Mouse (Mus musculus): Measurements from ENCODE around the gene Mcts2. TPM values are rescaled to one million over a fixed set of nuclear protein-coding genes. Genes with fewer than 3 reads are reported as not detected.

Gene Mcts2
- total RNA-seq, 2 experiments from 2014 or later, result 30.4 to 32.5 TPM

DNA sequence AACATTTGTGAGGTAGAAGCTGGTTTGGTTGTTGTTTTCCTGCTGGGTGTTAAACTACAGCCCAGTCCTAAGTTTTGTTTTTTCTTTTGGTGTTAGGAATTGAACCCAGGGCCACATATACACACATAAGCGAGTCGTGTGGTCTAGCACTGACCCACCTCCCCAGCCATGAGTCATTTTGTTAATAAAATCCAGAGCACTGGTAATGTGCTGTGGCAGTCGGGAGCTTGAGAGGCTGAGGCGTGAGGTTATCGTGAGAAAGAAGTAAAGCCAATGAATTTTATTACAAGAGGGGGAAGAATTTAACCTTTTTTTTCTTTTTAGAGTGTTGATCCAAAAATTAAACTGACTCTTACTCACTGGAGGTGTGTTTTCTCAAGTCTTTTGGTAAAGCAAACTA lies 3.7 kb upstream of the Mcts2 start:
- no peak for DNase-seq
- intact Hi-C loops (cut with DNase I), result no loop called here

DNA sequence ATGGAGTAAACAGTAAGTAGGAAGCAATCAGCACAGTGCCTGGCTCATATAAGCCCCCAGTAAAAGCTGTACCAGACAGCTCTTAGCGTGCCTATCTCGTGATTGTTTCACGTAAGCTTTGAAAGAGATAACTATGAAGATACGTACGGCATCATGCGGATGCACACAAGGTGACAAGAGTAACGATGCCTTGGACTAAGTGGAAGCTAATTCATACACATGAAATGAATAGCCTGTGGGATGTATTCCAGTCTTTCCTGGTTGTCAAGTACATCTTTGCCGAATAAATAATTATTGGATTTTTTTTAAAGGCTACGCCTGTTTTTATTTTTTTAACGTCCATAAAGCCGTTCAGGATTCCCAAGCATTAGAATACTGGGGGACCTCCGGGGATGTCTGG lies 436 bp upstream of the Mcts2 start:
- intact Hi-C loops (cut with DNase I), result no loop called here
- DNase-seq, result no peak

- intact Hi-C loops (cut with DNase I), result no loop called here
- no peak for DNase-seq
Observed at GRCm38 (mm10) chr2:152691564-152692217, 4.9 kb downstream of the Mcts2 start.

- DNase-seq, result peak; percentile 78
- intact Hi-C loops (cut with DNase I), result no loop called here
Observed at GRCm38 (mm10) chr2:152693233-152693632, 6.4 kb downstream of the Mcts2 start.

- no peak for DNase-seq
- intact Hi-C loops (cut with DNase I), result no loop called here
Observed at GRCm38 (mm10) chr2:152693735-152694134, 6.9 kb downstream of the Mcts2 start.

- no peak for DNase-seq
- intact Hi-C loops (cut with DNase I), result no loop called here
Observed at GRCm38 (mm10) chr2:152694708-152695107, 7.9 kb downstream of the Mcts2 start.

GRCm38 (mm10) chr2:152696016-152696415 lies 9.2 kb downstream of the Mcts2 start:
- intact Hi-C loops (cut with DNase I), result loop anchor here (2.0 kb wide), 1 partner anchor 135 kb away; the partner anchor contains the start of gene Bcl2l1
- DNase-seq, result no peak

DNA sequence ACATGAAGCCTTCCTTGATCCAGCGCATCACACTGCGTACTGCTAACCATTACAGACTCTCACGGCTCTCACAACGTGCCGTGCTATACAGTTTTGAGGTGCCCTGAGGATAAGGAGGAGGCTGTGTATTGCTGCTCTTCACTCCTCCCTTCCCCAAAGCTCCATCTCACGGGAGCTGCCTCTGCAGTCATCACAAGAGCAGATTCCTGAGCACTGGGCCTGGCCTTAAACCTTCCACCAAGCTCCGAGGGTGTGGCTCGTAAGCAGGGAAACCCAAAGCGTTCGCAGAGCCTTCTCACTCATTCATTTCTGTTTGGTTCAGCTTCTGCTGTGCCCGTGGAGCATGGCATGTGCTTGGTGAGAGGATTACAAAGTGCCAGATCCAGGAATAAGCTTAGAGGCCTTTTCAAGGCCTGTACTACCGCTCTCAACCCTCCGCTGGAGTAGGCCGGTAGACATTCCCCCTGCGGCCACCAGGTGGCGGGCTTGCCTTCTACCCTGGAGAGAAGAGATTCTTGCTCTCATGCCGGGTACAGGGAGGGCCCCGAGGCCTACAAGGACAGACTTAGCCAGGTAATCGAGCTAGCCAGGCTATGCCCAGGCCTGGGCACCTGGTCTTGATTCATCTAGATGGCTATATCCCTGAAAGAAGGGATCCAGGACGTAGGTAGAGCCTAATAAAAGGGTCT lies 9.8 kb downstream of the Mcts2 start:
- peak; percentile 94 for DNase-seq
- intact Hi-C loops (cut with DNase I), result loop anchor here (2.0 kb wide), 1 partner anchor 134 kb away; the partner anchor contains the start of gene Bcl2l1

DNA sequence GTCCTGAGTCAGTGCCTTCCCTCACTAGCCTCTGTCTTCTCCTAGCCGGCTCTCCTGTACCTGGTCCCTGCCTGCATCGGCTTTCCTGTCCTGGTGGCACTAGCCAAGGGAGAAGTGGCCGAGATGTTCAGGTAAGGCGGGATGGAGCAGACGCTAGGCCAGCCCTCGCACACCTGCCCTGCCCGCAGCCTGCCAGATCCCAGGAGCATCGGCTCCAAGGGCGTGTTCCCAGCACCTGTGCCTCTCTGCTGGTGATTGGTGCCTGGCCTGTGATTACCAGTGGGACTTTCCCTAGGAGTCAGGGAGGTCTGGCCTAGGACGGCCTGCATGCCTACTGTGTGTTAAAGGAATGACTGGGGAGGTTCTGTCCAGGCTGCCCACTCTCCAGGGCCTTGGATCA lies 13.3 kb downstream of the Mcts2 start:
- intact Hi-C loops (cut with DNase I), result no loop called here
- no peak for DNase-seq

DNA sequence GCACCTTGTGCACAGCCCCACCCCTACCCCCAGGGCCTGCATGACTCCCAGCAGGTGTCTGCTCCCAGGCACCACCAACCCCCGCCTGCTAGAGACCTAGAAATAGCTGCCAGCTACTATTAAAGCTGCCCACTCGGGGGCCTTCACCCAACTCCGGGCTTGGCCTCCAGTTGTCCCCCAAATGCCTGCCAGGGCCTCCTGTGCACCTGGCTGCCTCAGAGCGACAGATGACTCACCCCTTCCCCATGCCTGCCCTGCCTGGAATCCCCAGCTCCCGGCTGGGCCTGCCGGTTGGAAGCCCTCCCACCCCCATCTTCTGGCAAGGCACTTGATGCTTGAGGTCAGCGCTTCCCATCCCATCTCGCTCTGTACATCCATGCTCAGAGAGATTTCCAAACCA lies 13.9 kb downstream of the Mcts2 start:
- intact Hi-C loops (cut with DNase I), result no loop called here
- peak; percentile 45 for DNase-seq

DNA sequence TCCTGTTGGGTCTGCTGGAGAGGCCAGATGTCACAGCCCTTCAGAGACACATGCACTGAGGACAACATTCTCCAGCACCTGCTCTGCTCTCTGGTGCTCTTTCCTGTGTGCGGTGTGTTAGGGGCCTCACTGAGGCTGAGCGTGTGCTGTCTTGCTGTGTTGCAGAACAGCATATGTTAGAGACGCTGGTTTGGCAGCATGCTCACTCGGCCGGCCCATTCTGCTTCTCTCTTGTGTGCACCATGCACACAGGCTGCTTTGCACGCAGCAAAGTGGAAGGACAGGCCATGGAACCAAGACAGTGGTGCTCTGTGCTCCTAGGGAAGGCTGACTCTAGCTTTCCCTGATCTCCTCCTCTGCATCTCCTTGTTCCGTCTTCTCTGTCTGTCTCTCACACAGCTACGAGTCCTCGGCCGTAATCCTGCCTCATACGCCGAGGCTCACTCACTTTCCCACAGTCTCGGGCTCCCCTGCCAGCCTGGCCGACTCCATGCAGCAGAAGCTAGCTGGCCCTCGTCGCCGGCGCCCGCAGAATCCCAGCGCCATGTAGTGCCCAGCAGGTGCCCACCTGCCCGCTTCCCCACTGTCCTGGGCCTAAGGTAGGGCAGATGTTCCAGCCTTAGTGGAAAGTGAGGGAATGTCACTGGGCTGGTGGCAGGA lies 16.9 kb downstream of the Mcts2 start:
- intact Hi-C loops (cut with DNase I), result no loop called here
- DNase-seq, result peak; percentile 34

GRCm38 (mm10) chr2:152704256-152704605 lies 17.4 kb downstream of the Mcts2 start:
- DNase-seq, result peak; percentile 59
- intact Hi-C loops (cut with DNase I), result no loop called here

- intact Hi-C loops (cut with DNase I), result no loop called here
Observed at GRCm38 (mm10) chr2:152704811-152705370, 18.1 kb downstream of the Mcts2 start.

DNA sequence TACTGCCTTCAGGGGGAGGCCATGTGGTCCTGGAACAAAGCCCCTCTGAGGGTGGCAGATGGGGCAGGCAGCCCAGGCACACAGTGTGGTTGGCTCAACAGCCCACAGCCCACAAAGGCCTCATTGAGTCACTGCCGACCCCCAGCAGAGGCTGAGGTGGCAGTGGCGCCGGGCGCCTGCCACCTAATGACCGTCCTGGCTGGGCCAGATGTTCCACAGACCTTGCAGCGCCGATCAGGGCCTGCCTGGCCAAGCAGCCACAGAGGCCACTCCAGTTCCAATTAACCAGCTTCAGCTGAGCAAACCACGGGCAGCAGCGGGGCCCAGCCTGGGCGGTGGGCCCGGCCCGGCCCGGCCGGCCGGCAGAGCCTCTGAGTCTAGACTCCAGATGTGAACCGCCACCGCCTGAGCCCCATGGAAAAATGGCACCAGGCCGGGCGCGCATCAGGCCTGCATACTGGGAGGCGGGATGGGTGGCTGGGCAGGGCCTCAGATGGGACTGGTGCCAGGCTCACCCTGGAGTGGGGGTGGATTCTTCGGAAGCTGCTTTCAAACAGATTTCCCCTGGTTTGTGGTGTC lies 19.2 kb downstream of the Mcts2 start:
- DNase-seq, result peak; percentile 84
- intact Hi-C loops (cut with DNase I), result no loop called here

More at GRCm38 (mm10) chr2:152704811-152705370, 18.1 kb downstream of the Mcts2 start:
- no peak for DNase-seq

DNA sequence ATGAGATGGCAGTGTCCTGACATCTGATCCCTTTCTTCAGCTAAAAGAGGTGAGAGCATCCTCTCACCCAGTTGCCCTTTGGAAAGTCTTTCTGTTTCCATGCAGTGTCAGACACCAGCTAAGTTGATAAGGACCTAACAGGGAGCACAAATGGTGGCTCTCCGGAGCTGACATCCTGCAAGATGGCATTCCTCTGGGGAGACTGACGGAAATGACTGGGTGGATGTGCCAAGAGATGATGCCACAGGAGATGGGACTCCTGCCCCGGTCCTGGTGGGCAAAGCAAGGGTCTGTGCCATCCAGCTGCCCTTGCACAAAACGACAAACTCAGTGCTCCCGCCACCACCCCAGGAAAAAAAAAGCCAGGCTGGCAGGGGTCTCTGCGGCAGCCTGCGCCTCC lies 20.4 kb downstream of the Mcts2 start:
- intact Hi-C loops (cut with DNase I), result no loop called here
- no peak for DNase-seq

DNA sequence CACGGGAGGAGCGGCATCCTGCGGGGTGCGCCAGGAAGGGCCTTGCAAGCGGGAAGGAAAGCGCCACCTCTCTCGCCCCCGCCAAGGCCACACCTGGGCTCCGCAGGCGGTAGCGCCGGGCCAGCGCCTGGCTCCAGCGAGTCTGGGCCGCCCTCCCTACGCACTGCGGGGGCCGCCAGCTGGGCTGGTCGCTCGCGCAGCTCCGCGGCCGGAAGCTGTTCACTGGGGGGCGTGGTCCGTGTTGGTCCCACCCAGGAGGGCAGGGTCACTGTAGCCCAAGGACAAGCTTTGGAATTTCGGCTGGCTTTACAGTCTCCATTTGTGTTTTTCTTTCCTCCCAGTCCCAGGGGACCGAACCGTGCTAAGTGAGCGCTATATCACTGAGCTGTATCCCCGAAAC lies 20.8 kb downstream of the Mcts2 start:
- DNase-seq, result peak; percentile 88
- intact Hi-C loops (cut with DNase I), result no loop called here

DNA sequence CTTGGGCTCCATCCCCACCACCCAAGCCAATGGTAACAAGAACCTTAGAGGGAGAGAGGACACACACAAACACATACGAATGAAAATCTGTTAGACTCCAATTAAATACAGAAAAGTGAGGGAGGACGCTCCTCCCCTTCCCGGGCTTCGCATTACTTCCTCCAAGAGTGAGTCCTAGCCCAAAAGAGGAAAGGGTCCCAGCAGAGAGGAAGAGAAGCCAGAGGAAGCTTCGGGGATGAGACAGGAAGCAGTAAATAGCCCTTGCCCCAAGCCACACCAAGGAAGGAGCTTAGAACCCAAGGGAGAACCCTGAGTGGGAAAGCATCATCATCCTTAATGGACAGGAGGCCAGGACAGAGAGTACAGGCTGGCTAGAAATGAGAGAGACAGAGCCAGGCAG lies 22.2 kb downstream of the Mcts2 start:
- intact Hi-C loops (cut with DNase I), result no loop called here
- no peak for DNase-seq

DNA sequence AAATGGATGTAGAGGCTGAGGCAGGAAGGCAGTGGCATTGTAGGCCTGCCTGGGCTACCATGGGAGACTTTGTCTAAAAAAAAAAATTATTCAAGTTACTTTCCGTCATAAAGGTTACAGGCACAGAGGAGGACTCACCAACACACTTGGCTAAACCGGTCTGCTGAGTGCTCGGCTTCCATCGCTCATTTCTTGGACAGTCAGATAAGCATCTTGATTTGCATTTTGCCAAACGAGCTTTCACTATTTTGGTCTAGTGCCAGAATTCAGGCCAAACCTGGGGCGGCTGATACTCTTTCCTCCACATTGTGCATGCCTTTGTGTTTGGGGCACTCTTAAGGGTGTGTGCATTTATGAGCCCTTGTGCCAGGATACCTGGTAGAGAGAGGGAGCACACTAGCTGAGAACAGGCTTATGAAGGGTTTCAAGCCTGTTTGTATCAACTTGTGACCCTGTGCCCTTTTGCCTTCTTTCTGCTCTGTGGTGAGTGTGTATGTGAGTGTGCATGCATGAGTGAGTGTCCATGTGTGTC lies 29.5 kb downstream of the Mcts2 start:
- intact Hi-C loops (cut with DNase I), result no loop called here

DNA sequence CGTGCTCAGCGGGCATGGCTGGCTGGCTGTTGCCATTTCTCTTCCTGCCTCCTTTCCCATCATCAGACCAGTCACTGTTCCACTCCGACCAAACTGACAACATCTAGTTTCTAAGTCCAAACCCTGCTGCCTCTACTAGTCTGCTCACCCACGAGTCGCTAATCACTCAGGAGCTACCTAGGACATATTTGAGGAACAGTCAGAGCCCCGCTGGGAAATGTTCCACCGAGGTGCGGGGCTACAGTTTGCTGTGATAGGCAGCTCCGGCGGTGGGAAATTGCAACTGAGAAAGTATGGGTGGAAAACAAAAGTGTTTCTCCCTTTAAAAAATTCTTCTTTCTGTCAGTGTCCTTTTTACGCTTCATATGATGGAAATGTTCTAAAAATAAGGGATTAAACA lies 30.8 kb downstream of the Mcts2 start:
- no peak for DNase-seq
- intact Hi-C loops (cut with DNase I), result no loop called here

More for the DNA sequence above, 29.5 kb downstream of the Mcts2 start:
- no peak for DNase-seq

- peak; percentile 35 for DNase-seq
- intact Hi-C loops (cut with DNase I), result no loop called here
Observed at GRCm38 (mm10) chr2:152718076-152718475, 31.2 kb downstream of the Mcts2 start.
